ENCODE assay signal across 8 mouse cellular contexts in the genomic region with DNA sequence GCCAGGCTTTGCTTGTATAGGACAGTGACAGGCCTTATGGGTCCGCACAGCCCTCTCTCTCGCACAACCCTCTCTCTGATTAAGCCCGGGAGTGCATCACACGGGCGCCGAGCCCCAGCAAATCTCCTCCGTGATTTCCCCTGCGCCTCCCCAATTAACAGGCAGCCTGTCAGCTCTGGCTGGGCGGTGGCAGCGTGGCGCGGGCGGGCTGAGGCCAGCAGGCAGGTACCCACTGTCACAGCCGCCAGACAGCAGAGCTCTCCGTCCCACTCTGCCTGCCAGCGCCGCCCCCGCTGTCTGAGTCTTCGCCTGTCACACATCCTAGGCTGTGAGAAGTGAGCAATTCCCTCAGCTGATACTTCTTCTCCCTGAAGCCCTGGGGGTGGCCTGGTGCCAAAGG.
DNase-seq lines count a peak whose midpoint lies in the region; ATAC-seq and TF ChIP-seq lines count a peak whose summit lies in the region.

No protein-coding gene starts in this region.

- no peaks in the 10 kb centered on the region for H3K9me3 ChIP-seq in ES-Bruce4 (replicated peaks; ENCODE audit: control insufficient read depth, insufficient read depth, low read length, poor library complexity, severe bottlenecking)
- H3K9me3 ChIP-seq in forebrain, embryonic 15.5 days, result no peaks in the 10 kb centered on the region

- no peaks in the 10 kb centered on the region for H3K36me3 ChIP-seq in ES-Bruce4 (ENCODE audit: control insufficient read depth, insufficient read depth, low read length, poor library complexity, severe bottlenecking)
- no peaks in the 10 kb centered on the region for H3K36me3 ChIP-seq in forebrain, embryonic 15.5 days
- H3K36me3 ChIP-seq in thymus, adult 2 months (ENCODE audit: control insufficient read depth, insufficient read depth, low read length), result no peaks in the 10 kb centered on the region

- H3K27me3 ChIP-seq in ES-Bruce4 (ENCODE audit: control insufficient read depth, insufficient read depth, low read length, poor library complexity, severe bottlenecking), result peaks cover 3% of the 10 kb centered on the region; the same call in 1 of the 2 replicates
- no peaks in the 10 kb centered on the region; the same call in 1 of the 2 replicates for H3K27me3 ChIP-seq in forebrain, embryonic 15.5 days
- no peaks in the 10 kb centered on the region for H3K27me3 ChIP-seq in thymus, adult 2 months (ENCODE audit: control insufficient read depth, insufficient read depth, low read length)

- no peak overlapping the region for H3K9ac ChIP-seq in ES-Bruce4 (ENCODE audit: low read depth, poor library complexity, severe bottlenecking)
- no peak overlapping the region; the same call in 1 of the 2 replicates for H3K9ac ChIP-seq in forebrain, embryonic 15.5 days (replicated peaks)

- peak; percentile 69 for ATAC-seq in forebrain, embryonic 15.5 days (replicated peaks)

- peak overlapping the region; percentile 43 for H3K4me3 ChIP-seq in ES-Bruce4 (ENCODE audit: low read depth, low read length)
- peak overlapping the region; percentile 22 for H3K4me3 ChIP-seq in forebrain, embryonic 15.5 days
- peak overlapping the region; percentile 7; the same call in 1 of the 2 replicates for H3K4me3 ChIP-seq in olfactory bulb, adult 2 months (ENCODE audit: insufficient read depth, low read depth, low read length)
- no peak overlapping the region for H3K4me3 ChIP-seq in thymus, adult 2 months (ENCODE audit: control insufficient read depth, insufficient read depth, low read length)

- H3K4me2 ChIP-seq in forebrain, embryonic 15.5 days (replicated peaks), result peak overlapping the region; percentile 41

- peak; percentile 43 for DNase-seq in cerebellum, adult 11-12 months
- DNase-seq in cerebellum, adult 11 months, result no peak
- DNase-seq in layer of hippocampus, postnatal 36 days, result peak; percentile 51 to 53
- no peak for DNase-seq in thymus, adult 2 months
- no peak for DNase-seq in gastrocnemius, postnatal 14 days

- no peak for TF ChIP-seq CTCF in ES-Bruce4 (IDR thresholded peaks at IDR 0.05; ENCODE audit: low read depth, low read length)
- no peak for TF ChIP-seq CTCF in olfactory bulb, adult 2 months (IDR thresholded peaks at IDR 0.05; ENCODE audit: insufficient read depth, low read depth, low read length)
- no peak for TF ChIP-seq CTCF in thymus, adult 2 months (IDR thresholded peaks at IDR 0.05; ENCODE audit: borderline replicate concordance, control insufficient read depth, extremely low read depth, insufficient read depth, low read length, poor library complexity)

- H3K4me1 ChIP-seq in ES-Bruce4 (ENCODE audit: control insufficient read depth, insufficient read depth, low read length), result no peaks in the 10 kb centered on the region
- peaks cover 4% of the 10 kb centered on the region; the same call in 1 of the 2 replicates for H3K4me1 ChIP-seq in forebrain, embryonic 15.5 days
- peaks cover 11% of the 10 kb centered on the region; the same call in 1 of the 2 replicates for H3K4me1 ChIP-seq in olfactory bulb, adult 2 months (ENCODE audit: control insufficient read depth, insufficient read depth, low read length)
- peaks cover 5% of the 10 kb centered on the region; the same call in 1 of the 2 replicates for H3K4me1 ChIP-seq in thymus, adult 2 months (replicated peaks; ENCODE audit: control insufficient read depth, insufficient read depth, low read length)

- no peak for TF ChIP-seq POLR2A in ES-Bruce4 (IDR thresholded peaks at IDR 0.05; ENCODE audit: insufficient read depth, low read length)
- no peak for TF ChIP-seq POLR2A in olfactory bulb, adult 2 months (IDR thresholded peaks at IDR 0.05; ENCODE audit: insufficient read depth, low read depth, low read length)
- TF ChIP-seq POLR2A in thymus, adult 2 months (IDR thresholded peaks at IDR 0.05; ENCODE audit: control insufficient read depth, extremely low read depth, insufficient read depth, low read length, poor library complexity), result no peak

- no peak overlapping the region for H3K27ac ChIP-seq in ES-Bruce4 (ENCODE audit: insufficient read depth, low read length)
- no peak overlapping the region for H3K27ac ChIP-seq in forebrain, embryonic 15.5 days (replicated peaks)
- H3K27ac ChIP-seq in olfactory bulb, adult 2 months (ENCODE audit: insufficient read depth, low read depth, low read length), result no peak overlapping the region
- H3K27ac ChIP-seq in thymus, adult 2 months (ENCODE audit: control insufficient read depth, insufficient read depth, low read length), result no peak overlapping the region

- intact Hi-C loops in gastrocnemius, postnatal 14 days (cut with DNase I; ENCODE audit: low total_unique reads), result no loop called here

- TF ChIP-seq EP300 in ES-Bruce4 (IDR thresholded peaks at IDR 0.05; ENCODE audit: insufficient read depth, low read depth, low read length), result no peak

- WGBS in forebrain, embryonic 15.5 days, result 24% methylated on average over 19 of the region's 19 CpGs
- WGBS in olfactory bulb, adult 2 months, result 22% methylated on average over 19 of the region's 19 CpGs
- WGBS in thymus, adult 2 months, result 63% methylated on average over 19 of the region's 19 CpGs

Comparison
In these comparisons a context has a peak if more than half of its experiments do, and no peak if none do; other contexts are left out.
1. DNase-seq: peak in cerebellum, adult 11-12 months (single experiment) and layer of hippocampus, postnatal 36 days (2 of 2); none in cerebellum, adult 11 months (single experiment), thymus, adult 2 months (single experiment) and gastrocnemius, postnatal 14 days (single experiment).